Comparison of ENCODE assay signal across 8 mouse cellular contexts in genomic region chr17:29015638-29016037, GRCm38 (mm10). TPM values are rescaled to one million over a fixed set of nuclear protein-coding genes. Genes with fewer than 3 reads are reported as not detected.
DNase-seq lines count a peak whose midpoint lies in the region; ATAC-seq and TF ChIP-seq lines count a peak whose summit lies in the region.

No protein-coding gene starts in this region.

- no peaks in the 10 kb centered on the region for H3K79me2 ChIP-seq in heart, adult 2 months (replicated peaks; ENCODE audit: control insufficient read depth, insufficient read depth, low read length)

- H3K4me1 ChIP-seq in heart, adult 2 months (ENCODE audit: control insufficient read depth, insufficient read depth, low read length) = no peaks in the 10 kb centered on the region; the same call in 1 of the 2 replicates
- peaks cover 4% of the 10 kb centered on the region for H3K4me1 ChIP-seq in ES-Bruce4 (ENCODE audit: control insufficient read depth, insufficient read depth, low read length)

- no peaks in the 10 kb centered on the region for H3K36me3 ChIP-seq in heart, adult 2 months (ENCODE audit: control insufficient read depth, insufficient read depth, low read length)
- H3K36me3 ChIP-seq in ES-Bruce4 (ENCODE audit: control insufficient read depth, insufficient read depth, low read length, poor library complexity, severe bottlenecking) = no peaks in the 10 kb centered on the region

- TF ChIP-seq CTCF in heart, adult 2 months (IDR thresholded peaks at IDR 0.05) = peak; percentile 80
- peak; percentile 67 for TF ChIP-seq CTCF in ES-Bruce4 (IDR thresholded peaks at IDR 0.05; ENCODE audit: low read depth, low read length)

- no peak for TF ChIP-seq POLR2A in heart, adult 2 months (IDR thresholded peaks at IDR 0.05; ENCODE audit: insufficient read depth, low read depth, low read length)
- TF ChIP-seq POLR2A in ES-Bruce4 (IDR thresholded peaks at IDR 0.05; ENCODE audit: insufficient read depth, low read length) = no peak

- H3K27me3 ChIP-seq in heart, adult 2 months (ENCODE audit: control insufficient read depth, insufficient read depth, low read length) = no peaks in the 10 kb centered on the region
- H3K27me3 ChIP-seq in ES-Bruce4 (ENCODE audit: control insufficient read depth, insufficient read depth, low read length, poor library complexity, severe bottlenecking) = no peaks in the 10 kb centered on the region

- peak; percentile 40 for ATAC-seq in granulocyte monocyte progenitor cell, adult 5-6 weeks (replicated peaks; ENCODE audit: poor library complexity, severe bottlenecking)
- ATAC-seq in neutrophil, adult 5-6 weeks (ENCODE audit: extremely low read depth, insufficient number of reproducible peaks, low FRiP score, poor library complexity, severe bottlenecking) = peak; percentile 74; the same call in 1 of the 2 replicates

- intact Hi-C loops in heart, adult 2 months (cut with DNase I) = loop anchor here (2.0 kb wide), 1 partner anchor 13 kb away; no protein-coding TSS in a partner anchor

- H3K9me3 ChIP-seq in ES-Bruce4 (replicated peaks; ENCODE audit: control insufficient read depth, insufficient read depth, low read length, poor library complexity, severe bottlenecking) = no peaks in the 10 kb centered on the region

- no peak overlapping the region for H3K27ac ChIP-seq in heart, adult 2 months
- peak overlapping the region; percentile 70 for H3K27ac ChIP-seq in ES-Bruce4 (ENCODE audit: insufficient read depth, low read length)

- no peak for DNase-seq in heart, adult 2 months
- no peak for DNase-seq in heart, adult 8-10 months (ENCODE audit: low spot score)
- peak; percentile 85 for DNase-seq in 3T3-L1 (ENCODE audit: low read depth, low spot score)
- DNase-seq in urinary bladder, adult 18-20 months (ENCODE audit: low spot score in 2 of 2) = no peak
- DNase-seq in yolk sac, embryonic 10.5 days (ENCODE audit: low spot score) = no peak

- H3K9ac ChIP-seq in heart, adult 2 months (ENCODE audit: low read depth, low read length) = no peak overlapping the region
- H3K9ac ChIP-seq in ES-Bruce4 (ENCODE audit: low read depth, poor library complexity, severe bottlenecking) = no peak overlapping the region

- 23% methylated on average over 2 of the region's 2 CpGs for WGBS in heart, adult 2 months

- H3K4me3 ChIP-seq in heart, adult 2 months = no peak overlapping the region
- no peak overlapping the region for H3K4me3 ChIP-seq in ES-Bruce4 (ENCODE audit: low read depth, low read length)

- no peak for TF ChIP-seq EP300 in heart, adult 2 months (IDR thresholded peaks at IDR 0.05; ENCODE audit: insufficient read depth, low read depth, low read length)
- no peak for TF ChIP-seq EP300 in ES-Bruce4 (IDR thresholded peaks at IDR 0.05; ENCODE audit: insufficient read depth, low read depth, low read length)

RNA-seq across cellular contexts. Expression of gene Stk38, which starts 7.8 kb away (rescaled TPM):
- total RNA-seq in heart, adult 2 months (2021) = 10 to 100 TPM; 29.5 to 32.5 TPM
- polyA plus RNA-seq in heart, adult 2 months (2012; rRNA removed) = 41.6 and 50.5 TPM in 2 replicates
- total RNA-seq in heart, adult 8-10 months (2022) = 10 to 100 TPM; 26.4 to 31.4 (median 29.0) TPM
- polyA plus RNA-seq in ES-Bruce4 (2011; ENCODE audit: insufficient read depth, insufficient read length, low read depth, missing spikeins) = 171 TPM in 2 replicates
- 99.0 and 116 TPM in 2 replicates for total RNA-seq in granulocyte monocyte progenitor cell, adult 5-6 weeks (2014; fragmentation: Nextera tagmentation)
- total RNA-seq in granulocyte monocyte progenitor cell, adult 5-6 weeks (2017) = 51.6 and 58.2 TPM in 2 replicates
- total RNA-seq in neutrophil, adult 5-6 weeks (2017) = 394 and 412 TPM in 2 replicates

RNA-seq across cellular contexts. Expression of gene Srsf3, which starts 16.8 kb away (rescaled TPM):
- 10 to 100 TPM; 64.5 to 84.9 TPM for total RNA-seq in heart, adult 2 months (2021)
- 84.5 and 104 TPM in 2 replicates for polyA plus RNA-seq in heart, adult 2 months (2012; rRNA removed)
- 10 to 100 TPM; 52.6 to 73.3 (median 70.5) TPM for total RNA-seq in heart, adult 8-10 months (2022)
- 541 and 557 TPM in 2 replicates for polyA plus RNA-seq in ES-Bruce4 (2011; ENCODE audit: insufficient read depth, insufficient read length, low read depth, missing spikeins)
- total RNA-seq in granulocyte monocyte progenitor cell, adult 5-6 weeks (2014; fragmentation: Nextera tagmentation) = 474 and 486 TPM in 2 replicates
- 734 and 859 TPM in 2 replicates for total RNA-seq in granulocyte monocyte progenitor cell, adult 5-6 weeks (2017)
- 576 and 624 TPM in 2 replicates for total RNA-seq in neutrophil, adult 5-6 weeks (2017)
